Mouse (Mus musculus) adrenal gland (tissue): ENCODE results near the gene Fam72a.

Source experiments
- intact Hi-C: fragments of 180-260 bp; cut with DNase I; formaldehyde crosslinking; loops from one replicate; pipeline ENCODE4 v1.15.1; 2025
- long read RNA-seq, 2 experiments: library from polyadenylated mRNA; unstranded; transcript quantifications; one replicate each; pipeline ENCODE4 v2.0.0; 2020; ENCODE audit warnings: borderline replicate concordance in 1 of 2; ENCODE audit not compliant: insufficient replicate concordance in 1 of 2

Fam72a gene
- long read RNA-seq, experiment 1, partial matches to known transcripts, result 0 of 1 reads
- long read RNA-seq, experiment 1, other reads (novel, unspliced or antisense), result 1 of 1 reads
- long read RNA-seq, experiment 2, partial matches to known transcripts, result 0 of 4 reads
- long read RNA-seq, experiment 2, other reads (novel, unspliced or antisense), result 0 of 4 reads

DNA sequence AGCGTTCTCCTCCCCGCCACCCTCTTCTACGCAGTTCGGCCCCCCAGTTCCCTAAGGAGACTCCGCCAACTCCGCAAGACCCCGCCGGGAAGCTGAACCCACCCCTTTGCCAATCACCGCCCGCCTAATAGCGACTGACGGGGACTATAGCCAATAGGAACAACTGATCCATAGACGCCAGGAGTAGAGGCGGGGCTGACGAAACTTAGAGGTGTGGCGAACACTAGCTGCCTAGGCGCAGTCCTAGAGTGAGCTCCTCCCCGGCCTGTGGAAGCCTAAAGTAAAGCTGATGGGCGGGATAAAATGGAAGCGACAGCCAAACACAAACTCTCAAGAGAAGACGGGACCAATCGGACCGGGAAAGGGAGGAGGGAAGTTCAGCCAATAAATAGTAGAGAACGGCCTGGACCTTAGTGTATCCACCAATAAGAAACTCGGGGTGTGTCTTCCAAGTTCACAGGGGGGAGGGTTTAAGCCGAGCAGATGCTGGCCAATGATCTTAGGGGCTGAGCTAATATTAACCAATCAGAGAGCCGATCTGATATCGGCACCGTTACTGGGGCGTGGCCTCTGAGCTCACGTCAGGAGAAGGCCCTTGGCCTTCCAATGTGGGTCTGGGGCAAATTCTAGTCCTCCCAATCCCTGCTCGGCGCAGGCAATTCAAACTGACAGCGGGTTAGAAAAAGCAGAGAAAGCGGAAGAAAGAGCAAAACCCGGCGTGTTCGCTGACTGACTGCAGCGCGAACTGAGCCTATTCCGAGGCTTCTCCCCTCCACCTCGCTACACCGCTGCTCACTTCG is at the start of gene Fam72a, which contains the start of gene Srgap2:
TSS of gene Fam72a (plus strand) at position 623 of the 800 bp plus-strand sequence.
TSS of gene Srgap2 (minus strand) at position 72 of the 800 bp plus-strand sequence.
- intact Hi-C loops, result loop anchor here (10.0 kb wide), 1 partner anchor 183 kb away; no protein-coding TSS in a partner anchor

DNA sequence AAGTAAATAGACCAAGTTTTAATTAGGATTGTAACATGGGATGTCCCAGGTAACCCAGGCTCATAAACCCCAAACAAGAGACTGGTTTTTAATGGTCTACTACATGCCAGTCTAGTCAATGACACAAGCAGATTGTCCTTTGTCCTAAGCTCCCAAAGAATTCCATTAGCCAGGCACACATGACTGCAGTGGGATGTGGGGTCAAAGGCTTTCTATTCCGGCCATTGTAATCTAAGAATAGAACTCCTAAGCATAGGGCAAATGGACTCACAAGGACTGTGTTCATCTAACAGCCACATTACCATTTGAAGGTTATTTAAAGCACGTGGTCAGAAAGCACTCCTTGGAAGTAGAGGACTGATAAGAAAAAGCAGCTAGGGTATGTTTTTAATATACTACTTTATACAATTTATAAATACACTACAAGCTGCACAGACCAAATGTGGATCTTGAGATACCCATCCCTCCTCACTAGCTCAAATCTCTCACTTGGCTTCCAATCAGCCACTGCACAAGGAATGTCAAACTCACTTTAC is 48.9 kb upstream of the Fam72a start:
- intact Hi-C loops, result no loop called here

DNA sequence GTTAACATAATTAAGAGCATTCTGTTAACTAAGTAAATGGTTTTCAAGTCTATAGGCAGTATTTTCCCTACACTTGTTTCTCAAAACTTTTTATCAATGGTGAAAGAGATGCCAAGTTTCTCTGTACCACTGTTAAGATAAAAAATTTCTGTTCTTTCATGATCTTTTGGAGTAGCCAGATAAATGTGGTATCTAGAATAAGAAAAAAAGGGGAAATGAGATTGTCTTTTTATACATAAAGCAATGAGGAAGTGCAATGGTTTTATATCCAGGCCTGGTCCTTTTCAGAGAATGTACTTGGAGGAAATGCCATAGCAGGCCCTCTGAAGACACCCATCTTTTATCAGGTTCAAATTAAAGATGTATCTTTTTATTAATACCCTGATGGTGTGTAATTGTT is 46.3 kb upstream of the Fam72a start:
- intact Hi-C loops, result no loop called here

DNA sequence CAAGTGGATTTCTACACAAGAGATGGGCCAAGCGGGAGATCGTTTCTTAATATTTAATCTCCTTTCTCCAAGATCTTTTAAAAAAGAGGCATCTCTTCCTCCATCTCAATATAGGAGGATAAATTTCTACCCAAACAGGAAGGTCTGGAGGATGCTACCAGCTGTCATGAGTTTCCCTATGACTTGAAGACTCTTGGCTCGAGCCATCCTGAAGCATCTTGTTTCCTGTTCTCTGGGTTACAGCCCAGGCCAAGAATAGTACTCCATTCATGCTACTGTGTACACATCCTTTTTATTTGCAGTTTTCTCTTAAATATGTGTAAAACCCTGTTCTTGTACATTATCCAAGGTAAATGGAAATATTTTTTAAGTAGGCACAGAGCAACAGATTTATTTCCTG is 45.5 kb upstream of the Fam72a start:
- intact Hi-C loops, result no loop called here

DNA sequence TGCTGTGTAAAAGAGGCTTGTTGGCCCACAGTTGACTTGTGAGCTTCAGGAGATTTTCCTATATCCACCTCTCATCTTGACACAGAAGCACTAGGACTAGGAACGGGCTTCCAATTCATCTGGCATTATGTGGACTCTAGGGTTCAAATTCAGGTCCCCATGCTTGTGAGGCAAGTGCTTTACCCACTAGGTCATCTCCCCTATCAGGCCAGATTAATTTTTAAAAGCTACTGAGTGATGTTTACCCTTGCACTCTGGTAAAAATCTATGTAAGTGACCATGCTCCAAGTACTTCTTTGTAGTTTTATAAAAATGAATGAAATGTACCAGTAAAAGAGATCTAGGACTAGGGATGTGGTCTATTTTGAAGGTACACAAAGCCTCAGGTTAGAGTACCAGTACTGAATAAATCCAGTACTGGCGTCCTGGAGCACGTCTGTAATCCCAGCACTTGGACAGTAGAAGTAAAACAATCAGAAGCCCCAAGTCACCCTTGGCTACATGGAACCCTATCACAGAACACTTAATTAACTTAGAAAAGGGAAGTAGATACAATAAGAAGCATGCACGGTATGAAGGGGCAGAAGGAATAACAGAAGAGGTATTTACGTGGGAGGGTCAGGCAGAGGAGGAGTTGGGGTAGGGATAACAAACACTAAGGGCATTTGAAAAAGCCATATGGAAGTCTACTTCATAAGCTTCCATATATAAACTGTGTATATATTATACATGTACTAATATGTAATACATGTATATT is 41.4 kb upstream of the Fam72a start:
- intact Hi-C loops, result no loop called here

DNA sequence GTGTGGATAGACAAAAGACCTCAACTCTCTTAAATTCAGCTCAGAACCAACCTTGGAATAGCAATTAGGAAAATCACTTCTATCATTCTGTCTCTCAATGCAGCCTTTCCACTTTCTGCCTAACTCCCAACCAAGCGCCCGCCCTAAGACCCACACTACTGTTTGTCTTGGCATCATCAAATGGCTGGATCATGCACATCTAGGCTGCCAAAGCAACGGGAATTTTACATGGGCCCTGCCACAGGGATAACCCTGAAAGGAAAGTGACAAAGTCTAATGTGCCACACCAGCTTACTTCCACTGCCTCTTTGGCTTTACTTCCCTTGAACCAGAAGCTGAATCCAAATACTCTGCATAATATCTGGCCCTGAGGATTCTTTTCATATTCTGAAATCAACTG is 38.4 kb upstream of the Fam72a start:
- intact Hi-C loops, result no loop called here

DNA sequence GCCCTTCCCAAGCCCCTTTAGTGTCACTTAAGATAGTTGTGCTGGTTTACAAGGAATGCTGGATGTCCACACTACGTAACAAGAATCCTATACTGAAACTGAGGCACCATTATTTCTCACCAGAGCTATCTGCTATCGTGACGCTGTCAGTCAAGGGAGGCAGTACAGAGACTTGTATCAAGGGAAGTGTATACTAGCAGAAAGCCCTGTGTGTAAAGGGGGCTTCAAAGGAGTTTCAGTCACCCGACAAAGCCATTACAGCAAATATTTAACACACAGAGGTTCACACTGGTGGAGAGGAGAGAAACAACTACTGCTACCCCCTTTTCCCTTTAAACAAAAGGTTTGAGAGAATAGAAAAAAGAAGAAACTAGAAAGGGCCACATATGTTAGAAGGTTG is 36.1 kb upstream of the Fam72a start:
- intact Hi-C loops, result no loop called here

DNA sequence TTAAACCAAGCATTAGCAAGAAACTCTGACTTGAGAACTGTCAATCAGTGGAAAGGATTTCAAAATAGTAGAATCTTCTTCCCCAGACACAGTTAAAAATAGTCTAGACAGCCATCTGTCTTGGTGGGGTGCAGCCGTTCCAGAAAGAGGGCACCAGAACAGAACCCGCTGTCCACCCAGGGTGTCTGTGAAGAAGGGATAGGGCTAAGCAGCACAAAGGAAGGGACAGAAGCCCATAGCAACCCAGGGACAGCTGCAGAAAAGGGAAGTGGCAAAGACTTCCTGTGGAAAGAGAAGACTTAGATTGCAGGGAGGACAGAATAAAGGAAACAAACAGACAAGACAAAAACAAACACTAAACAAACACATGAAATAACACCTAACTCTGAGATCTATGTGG is 35.3 kb upstream of the Fam72a start:
- intact Hi-C loops, result no loop called here

DNA sequence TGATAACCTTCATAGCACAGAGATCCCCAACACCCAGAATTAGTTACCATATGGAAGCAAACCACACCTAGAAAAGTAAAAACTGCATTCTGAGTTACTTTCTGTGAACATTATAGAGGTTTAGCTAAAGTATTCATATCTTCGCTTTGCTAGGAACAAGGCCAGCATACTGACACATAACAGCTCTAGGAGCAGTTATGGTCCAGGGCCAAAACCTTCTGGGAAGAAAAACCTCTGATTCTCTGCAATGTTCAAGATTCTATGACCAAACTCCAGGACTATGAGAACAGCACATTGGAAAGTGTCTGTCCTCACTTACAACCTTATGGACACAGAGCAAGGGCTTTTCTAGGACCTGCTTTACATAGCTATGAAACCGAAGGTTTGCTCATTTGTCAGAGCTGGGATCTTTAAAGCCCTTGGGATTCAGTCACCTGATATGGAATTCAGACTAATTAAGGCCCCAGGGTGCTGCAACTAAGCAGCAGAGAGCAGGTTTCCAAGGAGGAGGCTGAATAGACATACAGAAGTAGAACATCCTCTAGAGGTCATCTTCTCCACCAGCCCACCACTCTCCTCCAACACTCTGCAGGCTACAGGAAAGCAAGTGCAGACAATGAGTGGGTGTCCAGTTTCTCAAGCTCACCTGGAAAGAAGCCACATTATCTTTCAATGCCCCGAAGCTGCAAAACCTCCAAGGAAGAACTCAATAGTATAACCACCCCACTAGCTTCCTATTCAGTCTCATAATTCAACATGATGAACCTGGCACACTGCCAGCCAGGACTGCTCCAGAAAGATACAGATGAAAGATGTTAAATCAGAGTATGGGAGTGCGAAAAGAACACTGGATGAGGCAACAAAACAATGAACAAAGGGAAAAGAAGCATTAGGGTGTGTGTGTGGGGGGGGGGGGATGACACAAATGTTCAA is 33.5 kb upstream of the Fam72a start:
- intact Hi-C loops, result no loop called here

DNA sequence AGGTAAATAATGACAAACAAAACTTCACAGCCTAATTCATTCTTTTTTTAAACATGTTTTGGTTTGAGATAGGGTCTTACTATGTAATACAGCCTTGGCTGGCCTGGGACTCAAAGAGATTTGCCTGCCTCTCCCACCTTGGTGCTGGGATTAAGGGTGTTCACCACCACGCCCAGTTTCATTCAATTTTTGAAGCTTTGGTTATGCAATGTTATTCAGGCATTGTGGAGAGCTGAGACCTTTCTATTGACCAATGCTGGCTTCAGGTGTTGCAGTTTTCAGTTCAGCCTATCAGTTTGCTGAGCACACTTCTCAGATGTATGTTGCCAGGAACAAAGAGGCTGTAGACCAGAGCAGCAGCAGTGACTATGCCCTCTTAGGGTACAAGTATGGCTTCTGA is 29.5 kb upstream of the Fam72a start:
- intact Hi-C loops, result no loop called here

DNA sequence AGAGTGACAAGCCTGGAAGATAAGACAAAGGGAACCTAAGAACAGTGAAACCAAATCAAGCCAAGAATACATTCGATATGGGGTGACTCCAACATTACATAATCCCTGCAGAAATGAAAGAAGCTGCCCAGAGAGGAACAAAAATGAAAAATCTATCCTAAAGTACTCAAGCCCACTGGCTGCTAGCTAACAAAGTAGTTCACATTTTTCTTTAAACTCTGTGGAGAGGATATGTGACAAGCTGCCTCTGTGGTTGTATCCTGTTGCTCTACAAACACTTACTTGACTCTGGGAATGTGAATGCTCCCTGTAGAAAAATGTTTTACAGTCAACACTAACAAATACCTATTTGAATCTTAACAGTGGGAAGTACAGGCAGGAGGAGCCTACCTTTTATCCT is 26.0 kb upstream of the Fam72a start:
- intact Hi-C loops, result no loop called here

DNA sequence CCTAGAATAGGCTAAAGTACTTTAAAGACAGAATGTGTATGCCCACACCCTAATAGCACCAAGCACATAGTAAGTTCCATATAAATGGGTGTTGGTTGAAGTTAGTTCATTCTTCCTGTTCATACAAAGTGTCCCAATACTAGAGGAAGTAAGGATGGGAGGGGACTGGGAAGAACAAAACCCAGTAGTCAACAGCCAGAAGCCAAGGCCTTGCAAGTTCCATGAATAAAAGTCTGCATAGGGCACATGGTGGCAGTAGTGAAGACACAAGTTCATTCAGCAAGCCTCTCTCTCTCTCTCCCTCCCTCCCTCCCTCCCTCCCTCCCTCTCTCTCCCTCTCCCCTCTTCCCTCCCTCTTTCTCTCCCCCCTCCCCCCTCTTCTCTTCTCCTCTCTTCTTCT is 16.6 kb upstream of the Fam72a start:
- intact Hi-C loops, result no loop called here

DNA sequence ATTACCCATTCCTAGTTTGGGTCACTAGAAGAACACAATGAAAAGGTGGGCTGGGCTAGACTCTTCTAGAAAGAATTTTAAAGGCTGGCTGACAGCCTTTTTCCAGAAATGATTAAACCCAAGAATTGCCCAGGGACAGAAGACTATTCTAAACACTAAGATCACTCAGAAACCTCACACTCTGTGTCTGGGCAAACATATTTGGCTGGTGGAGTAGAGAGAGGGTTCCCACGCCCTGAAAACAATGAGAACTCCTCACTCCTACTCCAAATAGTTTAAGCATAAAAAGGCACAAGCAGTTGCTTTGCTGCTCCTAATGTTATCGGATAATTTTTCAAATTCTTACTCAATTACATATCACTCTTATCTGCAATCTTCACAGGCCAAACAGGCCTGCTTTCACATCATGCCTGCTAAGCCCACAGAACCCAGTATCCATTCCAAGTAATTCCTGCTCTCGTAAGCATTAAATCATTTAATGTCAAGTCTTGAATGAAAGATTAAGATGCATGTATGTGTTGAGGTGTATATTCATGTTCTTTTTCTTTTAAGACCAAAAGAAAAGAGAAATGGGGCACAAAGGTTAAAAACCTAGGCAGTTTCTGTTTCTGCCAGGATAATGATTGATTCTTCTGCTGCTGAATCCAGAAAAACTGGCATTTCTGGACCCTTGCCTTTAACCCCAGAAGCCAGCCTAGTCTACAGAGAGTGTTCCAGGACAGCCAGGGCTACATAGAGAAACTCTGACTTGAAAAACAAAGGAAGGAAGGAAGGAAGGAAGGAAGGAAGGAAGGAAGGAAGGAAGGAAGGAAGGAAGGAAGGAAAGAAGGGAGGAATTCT is 15.8 kb upstream of the Fam72a start:
- intact Hi-C loops, result no loop called here

DNA sequence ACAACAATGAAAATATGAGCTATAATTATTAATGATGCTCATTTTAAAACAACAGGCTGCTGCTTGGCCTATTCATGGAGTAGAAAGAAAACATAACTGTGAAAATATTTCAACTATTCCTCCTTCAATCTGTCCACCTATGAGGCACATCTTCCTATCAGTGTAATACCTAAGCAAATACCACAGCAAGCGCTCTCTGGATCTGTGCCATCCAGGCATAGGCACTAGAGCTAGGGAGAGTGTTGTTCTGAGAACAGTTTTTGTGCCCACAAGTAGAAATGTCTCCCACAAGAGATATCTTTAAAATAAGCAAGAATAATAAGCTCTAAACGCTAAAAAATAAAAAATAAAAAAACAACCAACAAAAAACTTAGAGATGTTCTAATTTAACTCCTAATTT is 14.6 kb upstream of the Fam72a start:
- intact Hi-C loops, result no loop called here

DNA sequence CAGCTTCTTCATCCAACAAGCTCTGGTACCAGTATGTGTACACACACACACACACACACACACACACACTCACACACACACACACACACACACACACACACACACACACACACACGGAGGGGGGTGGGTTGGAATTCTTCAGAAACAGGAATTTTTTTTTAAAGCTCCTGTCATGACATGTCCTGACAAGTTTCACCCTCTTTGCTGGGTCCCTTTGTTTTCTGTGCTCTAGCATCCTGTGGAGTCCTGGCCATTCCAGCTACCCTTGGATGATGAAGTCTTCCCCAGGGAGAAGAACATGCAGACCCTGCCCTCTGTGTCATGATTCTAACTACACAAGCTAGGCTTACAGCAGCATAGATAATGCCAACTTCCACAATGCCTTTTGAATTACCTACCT is 13.5 kb upstream of the Fam72a start:
- intact Hi-C loops, result no loop called here

DNA sequence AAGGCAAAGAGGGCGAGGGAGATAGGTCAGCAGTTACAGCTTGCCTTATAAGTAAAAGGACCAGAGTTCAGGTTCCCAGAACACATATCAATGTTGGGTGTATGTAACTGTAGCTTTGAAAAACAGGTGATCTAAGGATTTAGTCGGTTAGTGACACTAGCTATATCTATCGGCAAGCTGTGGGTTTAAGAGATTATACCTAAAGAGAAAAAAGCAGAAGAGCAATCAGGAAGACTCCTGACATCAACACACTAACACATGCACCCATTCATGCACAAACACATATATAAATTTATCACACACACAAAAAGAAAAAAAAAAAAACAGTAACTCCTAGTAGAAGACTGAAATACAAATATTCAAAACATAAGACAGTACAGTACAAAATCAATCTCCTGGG is 11.1 kb upstream of the Fam72a start:
- intact Hi-C loops, result no loop called here

DNA sequence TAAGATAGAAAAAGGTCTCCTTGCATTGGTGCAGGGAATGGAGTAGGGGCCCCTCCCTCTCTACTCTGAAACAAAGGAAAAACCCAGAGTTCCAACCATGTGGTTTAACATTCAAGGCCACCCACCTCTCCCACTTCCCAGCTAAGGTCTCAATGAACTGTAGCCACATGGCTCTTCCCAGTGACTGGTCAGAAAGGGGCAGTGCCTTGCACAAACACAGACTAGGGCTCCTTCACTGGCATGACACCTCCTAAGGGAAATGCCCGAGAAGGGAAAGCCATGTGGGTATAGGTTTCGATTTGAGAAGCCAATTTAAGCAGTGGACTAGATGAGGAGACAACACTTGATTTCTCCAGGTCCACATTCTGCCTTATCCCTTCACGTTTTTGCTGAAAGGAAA is 3.9 kb upstream of the Fam72a start:
- intact Hi-C loops, result loop anchor here (10.0 kb wide), 1 partner anchor 179 kb away; no protein-coding TSS in a partner anchor

DNA sequence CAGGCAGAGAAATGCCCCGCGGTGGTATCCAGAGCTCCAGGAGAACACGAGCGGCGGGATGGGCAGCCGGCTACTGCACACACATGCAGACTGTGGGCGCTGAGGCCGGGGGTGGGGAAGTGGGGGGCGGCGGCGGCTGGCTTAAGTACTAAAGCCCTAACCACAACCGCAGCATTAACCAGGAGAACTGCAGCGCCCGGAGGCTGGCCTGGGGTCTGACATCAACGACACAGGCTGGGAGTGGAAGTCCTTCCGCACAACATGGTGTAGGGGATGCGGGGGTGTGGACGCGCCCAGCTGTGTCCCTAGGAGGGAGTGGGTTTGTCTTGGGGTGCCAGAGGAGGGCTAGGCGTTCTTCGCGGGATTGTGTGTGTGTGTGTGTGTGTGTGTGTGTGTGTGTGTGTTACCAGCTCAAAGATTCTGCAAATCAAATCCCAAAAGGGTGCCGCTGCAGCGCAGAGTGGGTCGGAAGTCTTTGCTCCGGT is 2.6 kb upstream of the Fam72a start:
- intact Hi-C loops, result loop anchor here (10.0 kb wide), 1 partner anchor 180 kb away; no protein-coding TSS in a partner anchor

DNA sequence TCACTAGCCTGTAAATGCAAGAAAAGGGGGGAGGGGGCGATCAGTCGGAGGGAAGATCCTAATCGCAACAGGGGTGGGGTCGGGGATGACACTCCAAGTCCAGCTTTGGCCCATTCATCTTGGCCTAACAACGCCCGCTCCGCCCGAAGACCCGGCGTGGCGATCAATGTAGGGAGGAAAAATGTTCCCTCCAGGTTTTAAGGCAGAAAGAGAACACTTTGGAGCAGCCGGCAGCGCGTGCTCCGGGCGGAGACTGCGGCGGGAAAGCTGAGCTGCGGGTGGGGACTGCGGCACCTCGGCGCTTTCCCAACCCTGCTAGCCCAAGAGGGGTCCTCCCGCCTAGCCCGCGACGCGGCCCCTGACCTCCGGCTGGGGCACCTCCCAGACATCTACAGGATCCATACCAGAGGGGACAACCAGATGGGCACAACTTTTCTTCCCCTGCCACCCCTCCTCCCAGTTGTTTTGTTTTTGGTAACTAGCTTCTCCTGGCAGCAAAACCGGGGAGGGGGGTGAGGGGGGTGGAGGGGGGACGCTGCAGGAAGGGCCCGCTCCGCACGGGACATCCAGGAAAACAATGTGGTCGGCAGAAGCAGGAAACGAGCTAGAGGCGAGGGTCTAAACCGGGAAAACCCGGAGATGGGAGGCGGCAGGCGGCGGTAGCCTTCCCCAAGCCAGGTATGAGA is 2.0 kb upstream of the Fam72a start:
- intact Hi-C loops, result loop anchor here (10.0 kb wide), 1 partner anchor 181 kb away; no protein-coding TSS in a partner anchor
